Mouse (Mus musculus): ENCODE data around the gene Vegfb.

DNA sequence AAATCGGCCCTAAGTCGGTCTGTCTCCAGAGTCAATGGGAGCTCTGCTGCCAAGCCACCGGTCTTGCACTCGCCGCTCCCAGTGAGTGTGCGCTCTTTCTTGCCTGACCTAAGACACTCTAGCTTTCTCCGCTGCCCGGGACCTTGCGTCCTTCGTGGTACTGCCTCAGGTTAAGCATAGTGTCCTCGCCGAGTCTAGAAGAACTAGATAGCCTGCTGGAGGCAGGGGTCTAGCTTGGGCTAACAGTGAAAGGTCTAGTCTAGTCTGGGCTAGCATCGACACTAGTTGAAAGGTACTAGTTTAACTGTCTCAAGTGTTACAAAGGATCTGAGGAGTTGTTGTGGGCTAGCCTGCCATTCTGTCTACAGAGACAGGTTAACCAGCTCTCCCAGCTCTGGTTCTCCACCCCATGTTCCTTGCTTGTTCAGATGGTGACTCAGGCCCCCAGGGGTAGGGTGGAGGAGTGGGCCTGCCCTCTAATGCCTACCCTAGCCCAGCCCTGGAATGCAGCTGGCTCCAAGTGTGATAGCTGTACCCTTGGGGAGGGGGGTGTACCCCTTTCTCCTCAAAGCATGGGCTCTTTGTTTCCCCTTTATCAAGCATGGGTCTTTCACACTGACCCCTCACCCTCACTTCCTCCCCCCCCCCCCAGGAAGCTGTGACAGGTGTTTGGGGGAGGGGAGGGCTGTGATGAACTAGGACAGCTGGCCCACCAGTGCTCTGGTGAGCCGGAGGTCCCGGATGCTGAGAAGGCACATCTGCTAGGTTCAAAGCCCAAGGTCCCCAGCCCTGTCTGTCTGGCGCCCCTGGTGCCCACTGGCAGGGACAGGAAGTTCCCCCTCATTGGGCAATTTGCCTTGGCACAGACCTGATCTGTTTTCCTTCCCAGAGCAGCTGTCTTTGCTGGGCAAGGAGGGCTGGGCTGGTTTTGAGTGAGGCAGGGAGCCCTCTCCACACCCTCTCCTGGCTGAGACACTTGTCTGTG, 11.6 kb downstream of the Vegfb start, which contains the start of gene Plcb3:
- 0 out of 2 replicates have a peak, but pooled peaks have one; percentile 16 for TF ChIP-seq CTCF (conservative IDR thresholded peaks at IDR 0.05; ENCODE audit: insufficient read depth, insufficient read length, low read depth, low read length)
- no peak for TF ChIP-seq POLR2A (IDR thresholded peaks at IDR 0.05; ENCODE audit: low read depth, low read length)
